Mouse (Mus musculus) C2C12 (cell line): ENCODE results near the gene Ubxn11.

Experiments
- CTCF ChIP-seq: IDR thresholded peaks from one replicate; pipeline ENCODE4 v1.5.1; 2011; ENCODE audit not compliant: control insufficient read depth, insufficient read depth, insufficient read length
- FOSL1 ChIP-seq: IDR thresholded peaks from one replicate; pipeline ENCODE4 v1.8.0; 2011; ENCODE audit warnings: mild to moderate bottlenecking, low read length; ENCODE audit not compliant: poor library complexity, insufficient read depth, severe bottlenecking
- MAX ChIP-seq: IDR thresholded peaks from one replicate; pipeline ENCODE4 v1.6.1; 2011; ENCODE audit warnings: mild to moderate bottlenecking, control low read depth
- MYOD1 ChIP-seq: IDR thresholded peaks from one replicate; pipeline ENCODE4 v1.6.1; 2011; ENCODE audit warnings: low read depth; ENCODE audit not compliant: control insufficient read depth, insufficient read length
- MYOG ChIP-seq: IDR thresholded peaks from one replicate; pipeline ENCODE4 v1.6.1; 2011; ENCODE audit not compliant: control insufficient read depth, insufficient read length; ENCODE audit errors: extremely low read depth
- USF1 ChIP-seq: IDR thresholded peaks from one replicate; pipeline ENCODE4 v1.6.1; 2011; ENCODE audit warnings: low read depth, mild to moderate bottlenecking, control low read depth, moderate library complexity

GRCm38 (mm10) chr4:134081730-134082386 is 20.5 kb upstream of the Ubxn11 start:
- TF ChIP-seq CTCF (no peak), MYOG (no peak), MYOD1 (no peak), USF1 (no peak), FOSL1 (no peak), MAX (no peak)
